Mouse (Mus musculus) forebrain, embryonic 12.5 days (tissue): Measurements from ENCODE around the gene Adam6b. TPM values are rescaled to one million over a fixed set of nuclear protein-coding genes. Genes with fewer than 3 reads are reported as not detected.
"Not testable (repeated sequence)": the region's sequence is repeated elsewhere in the genome, so short reads cannot be mapped to it uniquely, and the experiment has no call there.

Source experiments
- ATAC-seq: fragments of 200-750 bp; cut with Nextera tagmentation; 2 replicates; pipeline ENCODE4 v1.8.0; 2017; ENCODE audit warnings: moderate TSS enrichment; ENCODE audit not compliant: low FRiP score
- H3K27ac ChIP-seq: fragments of 300-500 bp; sonication (generic); 2 replicates; pipeline ENCODE4 v1.5.1; 2016; ENCODE audit warnings: mild to moderate bottlenecking
- H3K27me3 ChIP-seq: fragments of 300-500 bp; sonication (generic); 2 replicates; pipeline ENCODE4 v1.6.1; 2016; ENCODE audit warnings: mild to moderate bottlenecking
- H3K36me3 ChIP-seq: fragments of 300-500 bp; sonication (generic); replicated peaks from 2 replicates; pipeline ENCODE4 v1.6.1; 2016; ENCODE audit warnings: mild to moderate bottlenecking
- H3K4me1 ChIP-seq: fragments of 300-500 bp; sonication (generic); 2 replicates; pipeline ENCODE4 v1.6.1; 2016
- H3K4me2 ChIP-seq: fragments of 300-500 bp; sonication (generic); 2 replicates; pipeline ENCODE4 v1.6.1; 2016; ENCODE audit warnings: mild to moderate bottlenecking, moderate library complexity
- H3K4me3 ChIP-seq: fragments of 300-500 bp; sonication (generic); replicated peaks from 2 replicates; pipeline ENCODE4 v1.5.1; 2016; ENCODE audit warnings: mild to moderate bottlenecking
- H3K9ac ChIP-seq: fragments of 300-500 bp; sonication (generic); 2 replicates; pipeline ENCODE4 v1.6.1; 2016; ENCODE audit warnings: mild to moderate bottlenecking
- H3K9me3 ChIP-seq: fragments of 300-500 bp; sonication (generic); 2 replicates; pipeline ENCODE4 v1.6.1; 2016
- WGBS: fragments of 180-500 bp; shearing (Covaris S2); methylation state at CpG from one replicate; pipeline ENCODE4 v1.1.7; 2016; 5-methylcytosine and 5-hydroxymethylcytosine counted together
- polyA plus RNA-seq: library from polyadenylated mRNA; unstranded; fragments of >200 nt; fragmentation: Nextera tagmentation; extraction: Ambion mirVana; gene quantifications from 2 replicates; pipeline ENCODE4 v1.2.1, GENCODE M21; 2016

Gene Adam6b
- polyA plus RNA-seq = not detected in 2 replicates

DNA sequence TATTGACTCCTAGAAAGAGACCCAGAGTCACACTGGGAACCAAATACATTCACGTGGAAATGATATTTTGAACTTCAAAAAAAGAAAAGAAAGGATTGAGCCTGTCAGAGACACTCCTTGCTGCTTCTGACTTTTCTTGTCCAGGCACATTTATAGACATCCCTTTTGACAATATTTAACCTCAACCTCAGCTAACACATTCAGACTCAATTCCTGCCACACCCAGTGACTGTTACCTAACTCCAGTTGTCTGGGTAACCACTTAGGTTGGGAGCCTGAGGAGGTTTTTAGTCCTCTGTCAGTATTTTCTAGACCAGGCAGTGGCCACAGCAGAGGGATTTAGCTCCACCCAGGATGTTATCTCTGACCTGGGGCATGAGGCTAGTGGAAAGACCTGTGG lies at the start of gene Adam6b:
Gene Adam6b (plus strand): TSS at position 301 of the 400 bp plus-strand sequence.
- H3K9me3 ChIP-seq, H3K4me3 ChIP-seq, H3K4me2 ChIP-seq, H3K9ac ChIP-seq, H3K27ac ChIP-seq, H3K27me3 ChIP-seq, H3K4me1 ChIP-seq, ATAC-seq, H3K36me3 ChIP-seq: not testable (repeated sequence)
- WGBS = 69% methylated on average over 1 of the region's 1 CpGs

DNA sequence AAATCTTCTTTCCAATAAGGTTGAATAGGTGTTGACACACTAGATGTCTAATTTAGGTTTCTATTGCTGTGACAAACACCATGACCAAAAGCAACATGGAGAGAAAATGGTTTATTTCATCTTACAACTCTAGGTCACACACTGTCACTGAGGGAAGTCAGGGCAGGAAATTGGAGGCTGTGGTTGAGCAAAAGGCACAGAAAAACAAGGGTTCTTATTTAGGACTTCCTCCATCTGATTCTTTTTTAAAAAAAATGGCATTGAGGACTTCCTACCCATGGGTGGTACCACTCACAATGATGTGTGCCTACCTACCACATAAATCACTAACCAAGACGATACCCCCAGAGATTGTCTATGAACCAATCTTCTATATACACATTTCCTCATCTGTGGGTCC lies 43.2 kb upstream of the Adam6b start:
- H3K9ac ChIP-seq = no peak overlapping the region
- H3K4me2 ChIP-seq = no peak overlapping the region
- no peak for ATAC-seq
- WGBS = 91% methylated on average over 1 of the region's 1 CpGs
- H3K9me3 ChIP-seq = 0 out of 2 replicates have a peak, but pooled peaks cover 2% of the 10 kb centered on the region
- H3K36me3 ChIP-seq = no peaks in the 10 kb centered on the region
- H3K4me1 ChIP-seq = no peaks in the 10 kb centered on the region
- no peak overlapping the region for H3K4me3 ChIP-seq
- H3K27me3 ChIP-seq = no peaks in the 10 kb centered on the region
- no peak overlapping the region for H3K27ac ChIP-seq

DNA sequence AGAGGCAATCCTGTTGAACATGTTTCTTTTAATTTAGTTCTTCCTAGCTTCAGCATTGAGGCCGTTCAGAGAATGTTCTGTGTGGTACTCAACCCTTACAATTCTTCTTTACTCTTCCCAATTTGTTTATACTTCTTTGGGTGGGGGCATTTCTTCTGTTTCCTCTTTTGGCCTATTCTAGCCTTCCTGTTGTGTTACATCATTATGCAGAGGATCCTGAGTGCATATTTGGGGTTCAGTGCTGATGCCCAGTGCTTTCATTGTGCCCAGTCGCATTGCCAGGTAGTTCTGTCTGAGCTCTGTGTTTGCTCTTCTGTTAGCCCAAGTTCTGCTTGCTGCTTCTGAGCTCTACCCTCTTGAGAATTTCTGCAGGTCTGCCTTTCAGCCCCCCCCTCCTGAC lies 13.1 kb upstream of the Adam6b start:
- Histone ChIP-seq H3K9ac (no peak overlapping the region), H3K36me3 (no peaks in the 10 kb centered on the region), H3K4me2 (no peak overlapping the region), H3K27me3 (no peaks in the 10 kb centered on the region), H3K4me1 (no peaks in the 10 kb centered on the region), H3K27ac (no peak overlapping the region), H3K4me3 (no peak overlapping the region), H3K9me3 (peaks cover 23% of the 10 kb centered on the region; the same call in 1 of the 2 replicates)
- ATAC-seq = no peak
- WGBS = 80% methylated on average over 2 of the region's 2 CpGs

DNA sequence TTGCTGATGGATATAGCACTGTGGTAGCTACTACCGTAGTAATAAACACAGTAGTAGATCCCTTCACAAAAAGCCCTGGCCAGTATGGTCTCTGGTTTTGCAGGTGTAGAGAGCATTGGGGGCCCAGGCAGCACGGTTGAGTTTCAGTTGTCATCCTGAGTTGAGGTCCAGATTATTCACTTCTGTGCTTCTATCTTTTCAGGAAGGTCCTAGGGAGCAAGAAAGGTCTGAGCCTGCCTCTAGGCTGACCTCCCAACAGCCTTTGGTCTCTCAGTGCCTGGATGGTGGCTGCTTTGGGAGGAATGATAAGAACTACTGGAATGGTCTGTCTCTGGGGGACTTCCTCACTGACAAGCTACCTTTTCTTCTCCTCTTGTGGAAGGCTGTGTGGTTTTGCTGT lies 7.2 kb upstream of the Adam6b start:
- Histone ChIP-seq H3K27me3 (no peaks in the 10 kb centered on the region), H3K27ac (no peak overlapping the region), H3K9ac (no peak overlapping the region), H3K36me3 (no peaks in the 10 kb centered on the region), H3K4me1 (no peaks in the 10 kb centered on the region), H3K4me2 (no peak overlapping the region), H3K9me3 (peaks cover 30% of the 10 kb centered on the region), H3K4me3 (no peak overlapping the region)
- WGBS = 81% methylated on average over 2 of the region's 2 CpGs
- no peak for ATAC-seq

DNA sequence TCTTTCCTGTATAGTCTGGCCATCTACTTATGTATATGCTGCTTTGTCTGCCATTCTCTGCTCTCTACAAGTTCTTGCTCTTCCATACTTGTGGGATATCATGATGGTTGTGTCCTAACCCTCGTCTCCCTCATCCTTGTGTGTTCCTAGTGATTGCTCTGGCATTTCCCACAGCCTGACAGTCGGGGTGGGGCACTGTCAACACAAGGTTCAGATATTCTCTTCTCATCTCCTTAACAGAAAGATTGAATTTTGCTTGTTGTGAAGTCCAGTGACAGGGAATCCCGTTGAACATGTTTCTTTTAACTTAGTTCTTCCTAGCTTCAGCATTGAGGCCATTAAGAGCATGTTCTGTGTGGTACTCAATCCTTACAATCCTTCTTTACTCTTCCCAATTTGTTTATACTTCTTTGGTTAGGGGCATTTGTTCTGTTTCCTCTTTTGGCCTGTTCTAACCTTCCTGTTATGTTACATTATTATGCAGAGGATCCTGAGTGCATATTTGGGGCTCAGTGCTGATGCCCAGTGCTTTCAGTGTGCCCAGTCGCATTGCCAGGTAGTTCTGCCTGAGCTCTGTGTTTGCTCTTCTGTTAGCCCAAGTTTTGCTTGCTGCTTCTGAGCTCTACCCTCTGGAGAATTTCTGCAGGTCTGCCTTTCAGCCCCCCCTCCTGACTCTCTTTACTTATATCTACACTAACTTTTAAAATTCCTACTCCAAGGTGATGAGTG lies 6.5 kb upstream of the Adam6b start:
- no peaks in the 10 kb centered on the region for H3K36me3 ChIP-seq
- H3K9ac ChIP-seq = no peak overlapping the region
- no peaks in the 10 kb centered on the region for H3K4me1 ChIP-seq
- H3K27me3 ChIP-seq = no peaks in the 10 kb centered on the region
- peaks cover 30% of the 10 kb centered on the region for H3K9me3 ChIP-seq
- H3K4me2 ChIP-seq = no peak overlapping the region
- H3K4me3 ChIP-seq = no peak overlapping the region
- no peak for ATAC-seq
- 59% methylated on average over 4 of the region's 4 CpGs for WGBS
- H3K27ac ChIP-seq = no peak overlapping the region

DNA sequence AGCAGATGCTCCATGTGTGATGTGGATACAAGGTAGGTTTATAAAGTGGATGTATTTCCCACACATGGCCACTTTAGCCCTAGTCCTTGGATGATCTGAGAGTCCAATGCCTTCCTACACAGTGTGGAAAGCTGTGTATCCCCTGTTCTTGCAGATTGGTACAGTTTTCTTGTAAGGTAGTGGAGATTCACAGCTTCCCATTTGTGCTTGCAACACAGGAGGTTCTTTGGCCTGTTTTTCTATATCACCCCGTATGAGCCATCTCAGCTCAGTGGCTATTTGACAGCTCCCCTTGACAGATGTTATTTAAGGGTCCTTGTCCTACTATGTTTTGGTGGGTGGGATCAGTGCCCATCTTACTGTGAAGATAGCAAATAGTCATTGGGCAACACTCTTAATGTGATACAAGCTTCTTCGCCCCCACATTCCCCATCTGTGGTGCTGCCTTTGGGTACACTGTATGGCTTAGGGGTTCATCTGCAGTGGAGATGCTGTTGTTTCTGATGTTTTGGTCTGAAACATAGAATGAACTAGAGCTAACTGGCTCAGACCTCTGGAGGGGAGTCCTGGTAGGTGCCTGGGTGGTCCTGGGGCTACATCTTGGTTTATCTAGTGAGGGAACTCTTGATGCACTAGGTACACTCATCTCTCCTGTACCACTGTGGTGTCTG lies 5.7 kb upstream of the Adam6b start:
- no peak for ATAC-seq
- WGBS = 88% methylated on average over 2 of the region's 2 CpGs
- Histone ChIP-seq H3K4me2 (no peak overlapping the region), H3K27ac (no peak overlapping the region), H3K36me3 (no peaks in the 10 kb centered on the region), H3K4me3 (no peak overlapping the region), H3K9ac (no peak overlapping the region), H3K9me3 (peaks cover 27% of the 10 kb centered on the region), H3K4me1 (no peaks in the 10 kb centered on the region), H3K27me3 (no peaks in the 10 kb centered on the region)

DNA sequence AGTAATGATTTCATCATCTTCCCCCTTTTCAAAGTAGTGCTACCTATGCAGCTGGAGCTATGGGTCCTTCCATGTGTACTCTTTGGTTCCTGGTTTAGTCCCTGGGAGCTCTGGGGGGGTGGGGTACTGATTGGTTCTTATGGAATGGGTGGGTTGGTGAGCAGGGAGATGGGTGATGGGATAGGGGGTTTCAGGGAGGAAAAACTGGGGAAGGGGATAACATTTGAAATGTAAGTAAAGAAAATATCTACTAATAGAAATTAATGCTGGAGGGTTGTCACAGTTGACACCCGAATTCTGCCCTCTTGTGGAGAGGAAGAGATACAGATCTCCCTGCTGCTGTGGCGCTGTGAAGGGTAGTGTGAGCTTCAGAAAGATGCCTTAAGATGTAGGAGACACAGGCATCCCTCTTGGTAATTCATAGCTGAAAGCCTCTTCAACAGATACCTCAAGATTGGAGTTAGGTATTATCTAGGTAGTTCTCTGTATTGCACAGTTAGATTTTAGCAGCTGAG lies 4.3 kb upstream of the Adam6b start:
- H3K4me2 ChIP-seq = no peak overlapping the region
- H3K4me1 ChIP-seq = no peaks in the 10 kb centered on the region
- no peaks in the 10 kb centered on the region for H3K36me3 ChIP-seq
- H3K4me3 ChIP-seq = no peak overlapping the region
- no peak overlapping the region for H3K9ac ChIP-seq
- ATAC-seq = no peak
- no peak overlapping the region for H3K27ac ChIP-seq
- no peaks in the 10 kb centered on the region for H3K27me3 ChIP-seq
- 40% methylated on average over 2 of the region's 2 CpGs for WGBS
- H3K9me3 ChIP-seq = peaks cover 25% of the 10 kb centered on the region

DNA sequence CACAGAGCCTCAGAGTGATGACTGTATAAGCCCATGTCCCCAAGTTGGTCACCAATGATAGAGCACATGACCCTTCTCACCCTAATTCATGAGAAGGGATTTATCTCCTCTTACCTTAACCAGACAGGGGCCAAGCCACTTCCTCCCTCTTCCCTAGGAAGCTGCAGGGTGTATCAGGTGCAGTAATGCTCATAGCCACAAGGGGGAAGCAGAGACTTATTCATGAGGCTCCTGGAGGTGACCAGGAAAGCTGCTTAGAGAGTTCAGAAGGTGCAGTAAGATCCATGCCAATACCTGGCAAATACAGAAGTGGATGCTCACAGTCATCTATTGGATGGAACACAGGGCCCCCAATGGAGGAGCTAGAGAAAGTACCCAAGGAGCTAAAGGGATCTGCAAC lies 1.6 kb upstream of the Adam6b start:
- not testable (repeated sequence) for H3K27ac ChIP-seq, H3K9ac ChIP-seq, H3K4me3 ChIP-seq, H3K27me3 ChIP-seq, H3K4me2 ChIP-seq, H3K36me3 ChIP-seq, H3K4me1 ChIP-seq, ATAC-seq
- H3K9me3 ChIP-seq = peaks cover 12% of the 10 kb centered on the region

DNA sequence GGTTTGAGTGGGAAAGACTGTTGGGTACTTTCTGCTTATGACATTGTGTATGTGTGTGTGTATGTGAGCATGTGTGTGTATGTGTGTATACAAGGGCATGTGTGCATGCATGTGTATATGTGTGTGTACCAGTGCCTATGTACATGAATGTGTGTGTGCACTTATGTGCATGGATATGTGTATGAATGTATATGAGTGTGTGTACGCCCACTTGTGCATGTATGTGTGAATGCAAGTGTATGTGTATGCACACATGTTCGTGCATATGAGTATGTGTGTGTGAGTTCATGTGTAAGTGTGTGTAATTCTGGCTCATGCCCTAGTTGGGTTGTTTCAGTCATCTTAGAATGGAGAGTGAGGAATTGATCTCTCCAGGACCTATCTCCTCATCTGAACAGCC lies 36.6 kb downstream of the Adam6b start:
- 76% methylated on average over 2 of the region's 2 CpGs for WGBS
- Histone ChIP-seq H3K36me3 (no peaks in the 10 kb centered on the region), H3K27ac (no peak overlapping the region), H3K27me3 (no peaks in the 10 kb centered on the region), H3K4me2 (no peak overlapping the region), H3K4me3 (no peak overlapping the region), H3K9ac (no peak overlapping the region), H3K4me1 (no peaks in the 10 kb centered on the region), H3K9me3 (peaks cover 41% of the 10 kb centered on the region; the same call in 1 of the 2 replicates)
- no peak for ATAC-seq

Other genes starting within 250 kb of the Adam6b start
- gene Adam6a, start 54.4 kb downstream of the Adam6b start, polyA plus RNA-seq = not detected in 2 replicates